Mouse (Mus musculus) B cell, adult 67 days (primary cell): ENCODE data around the gene Klc4. TPM values are rescaled to one million over a fixed set of nuclear protein-coding genes. Genes with fewer than 3 reads are reported as not detected.

Experiments used
- total RNA-seq, 2 experiments: library from RNA; stranded (reverse); gene quantifications; 4 replicates each; pipeline ENCODE4 v1.2.4; 2023

The Klc4 gene
- total RNA-seq, result 10 to 100 TPM; 20.3 to 21.3 TPM

GRCm38 (mm10) chr17:46645561-46646321, at the start of gene Klc4, which contains the start of gene Mrpl2:
TSS of gene Klc4 (minus strand) at chr17:46646022.
TSS of gene Mrpl2 (plus strand) at chr17:46646229.

GRCm38 (mm10) chr17:46680760-46681373, 35.0 kb upstream of the Klc4 start, which contains the start of gene Klhdc3:
TSS of gene Klhdc3 (minus strand) at chr17:46680914.

GRCm38 (mm10) chr17:46678416-46678815, 32.6 kb upstream of the Klc4 start, which contains the start of gene Mea1:
TSS of gene Mea1 (plus strand) at chr17:46678793.

GRCm38 (mm10) chr17:46673850-46674529, 28.2 kb upstream of the Klc4 start, which contains the start of gene Rrp36:
TSS of gene Rrp36 (minus strand) at chr17:46674352.

GRCm38 (mm10) chr17:46650232-46651031, 4.6 kb upstream of the Klc4 start, which contains the start of gene Cul7:
TSS of gene Cul7 (plus strand) at chr17:46650337.

GRCm38 (mm10) chr17:46628791-46629684, 16.8 kb downstream of the Klc4 start, which contains the start of gene Ptk7:
TSS of gene Ptk7 (minus strand) at chr17:46629504.

Other genes with a start within 250 kb of the Klc4 start
- 1 to 10 TPM; 7.9 to 8.9 TPM for gene Crip3, start 217.1 kb downstream of the Klc4 start, total RNA-seq
- not detected for gene Slc22a7, start 207.6 kb downstream of the Klc4 start, total RNA-seq
- gene Ttbk1, start 158.3 kb downstream of the Klc4 start, total RNA-seq, result 1 to 10 TPM; 3.9 to 4.7 TPM
- gene Dnph1, start 149.3 kb downstream of the Klc4 start, total RNA-seq, result not detected
- 10 to 100 TPM; 19.9 to 21.4 TPM for gene Cul9, start 99.6 kb downstream of the Klc4 start, total RNA-seq
- gene Srf, start 89.8 kb downstream of the Klc4 start, total RNA-seq, result 10 to 100 TPM; 84.9 to 85.5 TPM
- under 1 TPM in 1 of 2 experiments, not detected in 1; 0.15 TPM for gene Ptk7, start 16.5 kb downstream of the Klc4 start, total RNA-seq
- gene Mrpl2, start 207 bp upstream of the Klc4 start, total RNA-seq, result 10 to 100 TPM; 31.3 to 41.2 TPM
- 10 to 100 TPM in 1 of 2 experiments, 1 to 10 TPM in 1; 8.5 to 10.4 TPM for gene Cul7, start 4.3 kb upstream of the Klc4 start, total RNA-seq
- gene Rrp36, start 28.3 kb upstream of the Klc4 start, total RNA-seq, result 10 to 100 TPM; 22.2 to 28.0 TPM
- 10 to 100 TPM; 55.1 to 57.7 TPM for gene Mea1, start 32.8 kb upstream of the Klc4 start, total RNA-seq
- gene Klhdc3, start 34.9 kb upstream of the Klc4 start, total RNA-seq, result 10 to 100 TPM; 51.1 to 51.6 TPM
- 10 to 100 TPM; 36.6 to 39.9 TPM for gene Ppp2r5d, start 59.1 kb upstream of the Klc4 start, total RNA-seq
- gene Pex6, start 65.4 kb upstream of the Klc4 start, total RNA-seq, result 10 to 100 TPM; 37.4 to 42.4 TPM
- gene Gnmt, start 83.1 kb upstream of the Klc4 start, total RNA-seq, result 1 to 10 TPM; 7.4 to 9.9 TPM
- gene Cnpy3, start 106.2 kb upstream of the Klc4 start, total RNA-seq, result 100 to 1,000 TPM; 135 to 141 TPM
- not detected for gene Ptcra, start 117.7 kb upstream of the Klc4 start, total RNA-seq
- 10 to 100 TPM; 13.1 to 15.2 TPM for gene 2310039H08Rik, start 126.6 kb upstream of the Klc4 start, total RNA-seq
- gene Rpl7l1, start 136.7 kb upstream of the Klc4 start, total RNA-seq, result 10 to 100 TPM; 78.8 to 80.1 TPM
- gene Bicral, start 212.5 kb upstream of the Klc4 start, total RNA-seq, result 100 to 1,000 TPM; 106 to 133 TPM
- gene Tbcc, start 244.7 kb upstream of the Klc4 start, total RNA-seq, result 10 to 100 TPM; 12.6 to 17.2 TPM